Mouse (Mus musculus) stomach, postnatal 0 days (tissue): Measurements from ENCODE around the gene Uba52. TPM values are rescaled to one million over a fixed set of nuclear protein-coding genes. Genes with fewer than 3 reads are reported as not detected.
"Not testable (repeated sequence)": the region's sequence is repeated elsewhere in the genome, so short reads cannot be mapped to it uniquely, and the experiment has no call there.

Experiments used
- ATAC-seq: fragments of 200-750 bp; cut with Nextera tagmentation; 2 replicates; pipeline ENCODE4 v1.8.0; 2017; ENCODE audit not compliant: low FRiP score, low TSS enrichment
- DNase-seq: peaks from one replicate; pipeline ENCODE4 v3.0.0-alpha.2; 2016; ENCODE audit warnings: low spot score
- H3K27ac ChIP-seq: fragments of 300-500 bp; sonication (generic); replicated peaks from 2 replicates; pipeline ENCODE4 v1.5.1; 2014; ENCODE audit warnings: mild to moderate bottlenecking, control low read depth
- H3K27me3 ChIP-seq: fragments of 300-500 bp; sonication (generic); 2 replicates; pipeline ENCODE4 v1.6.1; 2014; ENCODE audit warnings: low read length; ENCODE audit not compliant: control insufficient read depth, insufficient read depth
- H3K36me3 ChIP-seq: fragments of 300-500 bp; sonication (generic); 2 replicates; pipeline ENCODE4 v1.6.1; 2014; ENCODE audit warnings: low read length, mixed read lengths; ENCODE audit not compliant: control insufficient read depth, insufficient read depth
- H3K4me1 ChIP-seq: fragments of 300-500 bp; sonication (generic); replicated peaks from 2 replicates; pipeline ENCODE4 v1.6.1; 2014; ENCODE audit warnings: antibody characterized with exemption; ENCODE audit not compliant: control insufficient read depth, insufficient read depth
- H3K4me2 ChIP-seq: fragments of 300-500 bp; sonication (generic); replicated peaks from 2 replicates; pipeline ENCODE4 v1.6.1; 2014; ENCODE audit warnings: low read depth, mild to moderate bottlenecking, control low read depth, moderate library complexity
- H3K4me3 ChIP-seq: fragments of 300-500 bp; sonication (generic); 2 replicates; pipeline ENCODE4 v1.5.1; 2014; ENCODE audit warnings: low read depth, low read length, control low read depth
- H3K9ac ChIP-seq: fragments of 300-500 bp; sonication (generic); 2 replicates; pipeline ENCODE4 v1.6.1; 2014; ENCODE audit warnings: mild to moderate bottlenecking, low read length, control low read depth, mixed read lengths
- H3K9me3 ChIP-seq: fragments of 300-500 bp; sonication (generic); 2 replicates; pipeline ENCODE4 v1.6.1; 2016; ENCODE audit warnings: low read length; ENCODE audit not compliant: control insufficient read depth
- CTCF ChIP-seq: IDR thresholded peaks from 2 replicates; pipeline ENCODE4 v1.5.1; 2016; ENCODE audit warnings: antibody characterized with exemption, low read depth, mild to moderate bottlenecking, moderate library complexity
- EP300 ChIP-seq: optimal IDR thresholded peaks from 2 replicates; pipeline ENCODE3; 2016; ENCODE audit warnings: antibody characterized with exemption
- WGBS: fragments of 180-500 bp; shearing (Covaris S2); extraction: QIAGEN DNeasy Blood & Tissue Kit; methylation state at CpG from one replicate; pipeline ENCODE4 v1.1.7; 2014; 5-methylcytosine and 5-hydroxymethylcytosine counted together
- polyA plus RNA-seq: library from polyadenylated mRNA; unstranded; fragments of >200 nt; fragmentation: Nextera tagmentation; extraction: Ambion mirVana; gene quantifications from 2 replicates; pipeline ENCODE4 v1.2.1, GENCODE M21; 2015

Uba52 gene
- polyA plus RNA-seq, 1 experiment from 2014 or later: 966 TPM

- DNase-seq (no peak), ATAC-seq (no peak)
- Histone ChIP-seq H3K27me3 (no peaks in the 10 kb centered on the region), H3K27ac (no peak overlapping the region), H3K9ac (no peak overlapping the region), H3K4me3 (no peak overlapping the region), H3K4me2 (no peak overlapping the region), H3K9me3 (no peaks in the 10 kb centered on the region), H3K36me3 (peaks cover 18% of the 10 kb centered on the region), H3K4me1 (no peaks in the 10 kb centered on the region; the same call in 1 of the 2 replicates)
- WGBS: 91% methylated on average over 11 of the region's 11 CpGs
- TF ChIP-seq EP300 (no peak), CTCF (no peak)
Observed at GRCm38 (mm10) chr8:70512253-70512903, 1.8 kb upstream of the Uba52 start.

- DNase-seq (no peak), ATAC-seq (no peak)
- Histone ChIP-seq H3K4me3 (no peak overlapping the region), H3K4me2 (no peak overlapping the region), H3K27me3 (no peaks in the 10 kb centered on the region), H3K9me3 (no peaks in the 10 kb centered on the region), H3K36me3 (peaks cover 21% of the 10 kb centered on the region), H3K9ac (no peak overlapping the region), H3K27ac (no peak overlapping the region), H3K4me1 (no peaks in the 10 kb centered on the region; the same call in 1 of the 2 replicates)
- WGBS: 93% methylated on average over 2 of the region's 2 CpGs
- TF ChIP-seq EP300 (no peak), CTCF (no peak)
Observed at GRCm38 (mm10) chr8:70511770-70512169, 1.2 kb upstream of the Uba52 start.

GRCm38 (mm10) chr8:70511174-70511573 is 573 bp upstream of the Uba52 start:
- Histone ChIP-seq H3K4me2 (peak overlapping the region; percentile 95), H3K4me3 (peak overlapping the region; percentile 93), H3K36me3 (peaks cover 19% of the 10 kb centered on the region; the same call in 1 of the 2 replicates)
- not testable (repeated sequence) for ATAC-seq, H3K27ac ChIP-seq, H3K9me3 ChIP-seq, H3K9ac ChIP-seq, H3K27me3 ChIP-seq, DNase-seq, H3K4me1 ChIP-seq
- WGBS: 84% methylated on average over 6 of the region's 6 CpGs

- Histone ChIP-seq H3K4me2 (peak overlapping the region; percentile 95), H3K9ac (peak overlapping the region; percentile 96), H3K27ac (peak overlapping the region; percentile 94), H3K9me3 (no peaks in the 10 kb centered on the region), H3K27me3 (no peaks in the 10 kb centered on the region), H3K4me3 (peak overlapping the region; percentile 93), H3K36me3 (peaks cover 19% of the 10 kb centered on the region; the same call in 1 of the 2 replicates), H3K4me1 (peaks cover 3% of the 10 kb centered on the region)
- no peak for ATAC-seq
- TF ChIP-seq EP300 (no peak), CTCF (no peak)
- 7% methylated on average over 25 of the region's 25 CpGs for WGBS
- DNase-seq: peak; percentile 28
Observed at GRCm38 (mm10) chr8:70509281-70509952, 1.2 kb downstream of the Uba52 start.

GRCm38 (mm10) chr8:70507027-70507393 is 3.6 kb downstream of the Uba52 start:
- TF ChIP-seq EP300 (no peak), CTCF (no peak)
- no peak for DNase-seq
- ATAC-seq: no peak
- Histone ChIP-seq H3K4me2 (no peak overlapping the region), H3K4me3 (no peak overlapping the region), H3K27ac (peak overlapping the region; percentile 91; the same call in 1 of the 2 replicates), H3K27me3 (no peaks in the 10 kb centered on the region), H3K9me3 (no peaks in the 10 kb centered on the region), H3K36me3 (peaks cover 12% of the 10 kb centered on the region; the same call in 1 of the 2 replicates), H3K4me1 (peaks cover 3% of the 10 kb centered on the region), H3K9ac (no peak overlapping the region)
- WGBS: 50% methylated on average over 5 of the region's 5 CpGs
